Mouse (Mus musculus) layer of hippocampus, adult 18-20 months (tissue): ENCODE measurements around the gene Pkn2. TPM values are rescaled to one million over a fixed set of nuclear protein-coding genes. Genes with fewer than 3 reads are reported as not detected.

Experiments
- DNase-seq, 2 experiments: peaks; one replicate each; pipeline ENCODE4 v3.0.0; 2022; ENCODE audit warnings: low spot score in 2 of 2
- long read RNA-seq: library from polyadenylated mRNA; stranded (forward); transcript quantifications from one replicate; pipeline ENCODE4 v2.0.0, GENCODE M21; 2021
- total RNA-seq, 2 experiments: library from RNA; stranded (reverse); gene quantifications; 2 replicates each; pipeline ENCODE4 v1.2.3; 2021

The Pkn2 gene
- total RNA-seq, result 10 to 100 TPM; 28.4 to 29.4 TPM
- long read RNA-seq, full-length matches to known transcripts, result 11 of 13 reads
- long read RNA-seq, partial matches to known transcripts, result 1 of 13 reads
- long read RNA-seq, other reads (novel, unspliced or antisense), result 1 of 13 reads

DNA sequence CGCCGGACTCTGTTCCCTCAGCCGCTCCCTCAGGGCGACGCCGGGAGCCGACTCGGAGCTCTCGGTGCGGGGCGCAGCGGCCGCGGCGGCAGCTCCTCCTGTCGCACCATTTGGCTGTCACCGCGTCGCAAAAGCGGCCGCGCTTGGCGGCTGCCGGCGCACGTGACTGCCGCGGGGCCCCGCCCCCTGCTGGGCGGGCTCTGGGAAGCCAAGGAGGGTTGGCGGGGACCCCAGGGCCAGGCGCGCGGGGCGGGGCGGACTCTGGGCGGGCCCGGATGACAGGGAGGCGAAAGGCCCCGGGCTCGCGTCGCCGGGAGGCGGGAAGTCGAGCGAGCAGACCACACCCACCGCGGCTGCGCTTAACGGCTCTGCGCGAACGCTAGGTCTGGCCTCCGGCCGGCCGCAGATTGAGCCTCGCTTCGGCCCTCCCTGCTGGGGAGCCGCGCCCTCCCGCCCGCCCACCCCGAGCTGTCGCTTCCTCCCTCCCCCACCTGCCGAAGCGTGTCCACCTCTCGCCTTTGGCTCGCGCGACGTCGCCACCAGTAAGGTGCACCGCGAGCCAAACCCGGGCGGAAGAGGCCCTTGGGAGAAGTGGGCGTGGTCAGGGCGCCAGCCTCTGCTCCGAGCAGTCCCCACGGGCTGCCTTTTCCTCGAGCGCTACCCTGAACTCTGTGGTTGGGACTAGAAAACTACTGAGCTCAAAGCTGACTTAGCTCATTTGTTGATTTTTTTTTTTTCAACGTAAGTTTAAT, at the start of gene Pkn2:
Gene Pkn2, minus strand, starts transcription at position 133 of the 752 bp plus-strand sequence.
- peak; percentile 99 for DNase-seq

DNA sequence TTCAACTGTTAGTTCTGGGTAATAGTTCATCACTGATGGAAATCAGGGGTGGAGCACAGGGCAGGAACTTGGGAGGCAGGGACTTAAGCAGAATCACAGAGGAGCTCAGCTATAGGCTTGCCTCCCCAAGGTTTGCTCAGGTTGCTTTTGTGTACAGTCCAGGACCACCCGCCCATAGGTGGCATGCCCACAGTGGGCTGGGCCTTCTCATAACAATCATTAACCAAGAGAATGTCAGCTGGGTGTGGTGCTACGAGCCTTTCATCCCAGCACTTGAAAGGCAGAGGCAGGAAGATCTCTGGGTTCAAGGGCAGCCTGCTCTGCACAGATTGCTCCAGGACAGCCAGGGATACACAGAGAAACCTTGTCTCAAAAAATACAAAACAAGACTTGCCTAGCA, 48.1 kb upstream of the Pkn2 start:
- DNase-seq, result no peak

DNA sequence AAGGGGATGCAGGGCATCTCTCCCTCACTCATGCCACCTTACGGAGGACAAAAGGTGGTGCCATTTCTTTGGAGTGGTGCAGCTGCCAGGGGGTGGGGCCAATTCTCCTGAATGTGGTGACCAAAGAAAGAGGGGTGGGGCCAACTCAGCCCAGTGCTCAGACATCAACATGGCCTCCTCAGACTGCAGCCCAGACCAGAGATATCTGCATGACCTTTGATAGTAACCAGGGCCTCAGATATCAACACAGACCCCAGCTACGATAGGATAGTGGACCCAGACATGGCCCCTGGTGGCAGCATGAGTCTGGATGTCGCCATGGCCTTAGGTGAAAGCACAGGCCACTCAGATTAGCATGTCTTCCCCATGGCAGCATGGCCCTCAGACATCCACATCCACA, 45.5 kb upstream of the Pkn2 start:
- no peak for DNase-seq

DNA sequence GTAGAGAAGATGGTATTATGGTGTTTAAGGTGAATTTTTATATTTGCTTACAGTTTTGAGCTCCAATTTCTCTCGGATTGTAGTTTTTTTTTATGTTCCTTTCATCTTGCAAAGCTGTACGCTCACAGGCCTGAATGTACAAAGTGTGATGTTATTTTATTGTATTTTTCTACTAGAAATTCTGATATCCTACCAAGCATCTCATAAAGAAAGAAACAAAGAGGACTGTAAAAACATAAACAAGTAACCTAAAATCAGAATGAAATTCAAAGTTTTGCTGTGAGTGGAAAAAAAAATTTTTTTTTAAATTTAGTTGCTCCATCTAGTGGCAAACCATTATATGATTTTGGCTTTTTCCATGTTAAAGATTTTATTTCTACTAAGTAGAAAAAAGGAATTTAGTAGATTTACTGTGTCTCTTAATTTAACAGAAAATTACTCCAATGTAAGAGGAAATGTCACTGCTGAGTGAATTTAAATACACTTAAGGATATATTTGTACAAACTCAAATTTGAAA, 43.1 kb upstream of the Pkn2 start:
- no peak for DNase-seq

DNA sequence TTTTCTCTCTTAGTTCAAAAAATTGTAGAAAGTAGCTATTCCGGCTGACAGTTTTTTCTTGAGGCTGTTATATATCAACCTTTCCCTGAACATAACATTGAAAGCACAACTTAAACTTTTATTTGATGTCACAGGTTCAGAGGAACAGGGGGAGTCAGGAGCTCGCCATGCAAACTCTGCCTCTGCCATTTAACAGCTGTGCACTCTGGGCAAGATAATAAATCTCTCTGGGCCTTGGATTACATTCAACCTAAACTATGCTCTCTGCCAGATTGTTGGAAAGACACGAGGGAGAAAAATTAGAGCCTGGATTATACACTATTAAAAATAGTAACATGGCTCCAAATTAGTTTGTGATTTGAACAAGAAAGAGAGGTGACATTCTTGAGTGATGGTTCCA, 37.3 kb upstream of the Pkn2 start:
- no peak for DNase-seq

DNA sequence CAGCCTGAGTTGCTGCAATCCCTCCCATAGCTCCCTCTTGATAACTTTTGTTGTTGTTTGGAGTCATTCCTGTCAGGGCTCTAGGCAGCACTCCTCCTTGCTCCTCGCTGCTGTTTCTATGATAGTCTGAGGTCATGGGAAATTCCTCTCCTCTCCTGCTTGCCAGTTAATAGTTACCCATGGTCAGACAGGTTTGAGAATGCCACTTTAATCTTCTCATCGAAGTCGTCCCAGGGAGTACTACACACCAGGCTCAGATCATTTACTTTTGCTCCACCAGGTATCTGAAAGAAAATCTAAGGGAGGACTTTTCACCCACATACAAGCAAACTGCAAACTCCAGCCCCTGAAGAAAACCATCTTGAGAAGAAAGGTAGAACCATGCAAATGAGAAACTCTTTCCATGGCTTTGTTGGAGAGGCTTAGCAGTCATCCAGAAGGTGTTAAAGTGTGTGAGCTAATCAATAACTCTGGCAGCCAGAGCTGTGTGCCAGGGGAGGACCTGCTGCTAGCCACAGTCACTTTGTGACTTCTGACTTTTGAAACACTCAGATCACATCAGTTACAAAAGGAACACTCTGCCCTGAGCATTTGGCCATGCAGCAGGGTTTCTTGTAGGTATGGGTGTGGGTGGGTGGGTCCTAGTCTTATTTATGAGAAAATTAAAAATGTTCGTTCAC, 36.1 kb upstream of the Pkn2 start:
- DNase-seq, result no peak

DNA sequence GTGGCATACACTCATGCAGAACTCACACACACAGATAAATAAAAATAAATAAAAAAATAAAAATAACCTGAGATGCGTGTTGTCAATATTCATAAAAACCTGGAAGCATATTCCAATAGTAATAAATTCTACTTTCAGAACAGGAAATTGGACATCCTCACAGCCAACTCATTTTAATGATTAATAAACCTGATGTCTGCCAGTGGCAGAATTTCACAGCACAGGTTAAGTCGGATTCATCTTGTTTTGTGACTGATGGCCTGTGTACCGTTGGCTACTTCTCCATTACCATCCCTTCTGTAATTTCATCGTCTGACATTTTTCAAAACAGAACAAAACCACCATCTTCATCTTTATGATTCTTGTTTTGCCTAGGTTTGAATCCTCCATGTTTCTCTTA, 35.4 kb upstream of the Pkn2 start:
- DNase-seq, result no peak

DNA sequence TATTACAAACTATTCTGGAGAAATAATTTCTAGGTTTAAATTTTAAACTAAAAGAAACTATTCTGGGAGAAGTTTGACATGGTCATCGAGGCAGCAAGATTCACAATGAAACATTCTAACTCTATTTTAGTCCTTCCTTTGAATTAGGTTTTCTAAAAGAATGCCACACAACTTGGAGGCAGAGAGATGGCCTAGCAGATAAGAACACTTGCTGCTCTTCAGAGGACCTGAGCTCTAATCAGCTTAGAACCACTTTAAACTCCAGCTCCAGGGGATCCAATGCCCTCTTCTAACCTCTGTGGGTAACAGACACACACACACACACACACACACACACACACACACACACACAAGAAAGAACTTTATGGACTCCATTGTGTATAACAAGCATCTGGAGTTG, 31.5 kb upstream of the Pkn2 start:
- DNase-seq, result no peak

DNA sequence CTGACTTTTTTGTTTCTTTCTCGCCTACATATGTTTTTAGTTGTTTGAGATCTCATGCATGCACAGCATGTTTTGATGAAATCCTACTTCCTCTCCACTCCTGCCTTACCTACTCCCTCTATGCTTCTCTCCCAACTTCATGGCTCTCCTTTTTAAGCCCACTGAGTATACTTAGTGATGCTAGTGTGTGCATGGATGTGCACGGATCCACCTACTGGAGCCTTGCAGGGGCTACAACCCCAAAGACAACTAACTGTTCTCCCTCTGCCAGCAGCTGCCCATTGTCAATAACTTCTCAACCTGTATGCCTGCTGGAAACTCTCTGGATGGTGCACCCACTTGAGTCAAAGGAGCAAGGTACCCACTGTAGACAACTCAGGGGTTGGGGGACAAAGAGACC, 17.9 kb upstream of the Pkn2 start:
- DNase-seq, result no peak

DNA sequence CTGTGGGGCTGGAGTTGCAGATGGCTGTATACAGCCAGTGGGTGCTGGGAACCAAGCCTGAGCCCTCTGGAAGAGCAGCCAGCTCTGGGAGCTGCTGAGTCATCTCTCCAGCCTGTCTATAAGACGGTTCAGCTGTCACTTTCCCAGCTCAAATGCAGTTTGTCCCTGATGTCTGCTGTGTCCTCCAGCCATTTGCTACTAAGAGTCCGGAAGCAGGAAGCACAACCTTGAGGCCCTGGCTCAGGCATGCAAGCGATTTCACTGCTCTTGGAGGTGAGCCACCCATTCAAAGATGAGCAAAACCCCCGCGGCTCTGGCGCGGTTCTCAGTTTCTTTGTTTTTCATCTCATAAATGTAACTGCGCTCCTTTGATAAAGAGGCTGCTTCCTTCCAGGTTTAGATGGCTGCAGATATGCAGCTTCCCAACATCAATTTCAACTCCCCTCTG, 17.2 kb upstream of the Pkn2 start:
- DNase-seq, result no peak

DNA sequence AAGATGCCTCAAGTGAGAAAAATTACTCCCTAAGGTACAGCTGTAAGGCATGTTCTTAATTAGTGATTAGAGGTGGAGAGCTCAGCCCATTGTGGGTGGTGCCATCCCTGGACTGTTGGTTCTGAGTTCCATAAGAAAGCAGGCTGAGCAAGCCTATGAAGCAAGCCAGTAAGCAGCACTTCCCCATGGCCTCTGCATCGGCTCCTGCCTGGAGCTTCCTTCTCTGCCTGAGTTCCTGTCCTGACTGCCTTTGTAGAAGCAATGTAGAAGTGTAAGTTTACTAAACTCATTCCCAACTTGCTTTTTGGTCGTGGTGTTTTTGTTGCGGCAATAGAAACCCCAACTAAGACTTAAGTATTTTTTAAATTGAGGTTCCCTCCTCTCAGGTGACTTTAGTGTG, 8.6 kb upstream of the Pkn2 start:
- DNase-seq, result no peak

DNA sequence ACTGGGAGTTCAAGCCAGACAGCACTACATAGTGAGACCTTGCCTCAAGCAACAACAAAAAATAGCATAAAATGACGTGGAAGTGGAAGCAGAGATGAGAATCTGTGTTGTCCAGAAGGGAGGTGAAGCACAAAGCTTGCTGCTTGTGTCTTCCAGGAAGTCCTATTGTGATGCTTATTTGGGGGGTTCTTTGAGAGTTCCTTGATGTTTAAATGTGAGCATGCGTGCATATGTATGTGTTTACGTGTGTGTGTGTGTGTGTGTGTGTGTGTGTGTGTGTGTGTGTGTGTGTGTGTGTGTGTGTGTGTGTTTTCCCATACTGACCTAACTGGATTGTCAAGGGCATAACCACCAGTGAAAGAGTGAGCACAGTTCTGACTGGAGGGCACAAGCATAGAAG, 5.2 kb upstream of the Pkn2 start:
- DNase-seq, result no peak

DNA sequence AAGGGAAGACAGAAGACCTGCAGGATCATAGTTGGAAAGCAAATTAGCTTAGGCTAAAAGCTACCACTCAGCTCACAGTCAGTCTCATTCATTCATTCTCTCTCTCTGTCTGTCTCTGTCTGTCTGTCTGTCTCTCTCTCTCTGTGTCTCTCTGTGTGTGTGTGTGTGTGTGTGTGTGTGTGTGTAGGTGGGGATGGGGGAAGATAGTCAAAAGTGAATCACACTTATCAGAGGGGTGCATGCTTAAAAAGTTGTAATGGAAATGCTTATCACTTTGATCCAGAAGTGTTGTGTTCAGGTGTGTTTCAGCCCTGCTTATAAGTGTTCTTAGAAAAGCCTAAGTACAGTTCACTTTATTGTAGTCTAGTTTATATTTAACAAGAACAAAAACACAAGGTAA, 2.8 kb upstream of the Pkn2 start:
- DNase-seq, result no peak

DNA sequence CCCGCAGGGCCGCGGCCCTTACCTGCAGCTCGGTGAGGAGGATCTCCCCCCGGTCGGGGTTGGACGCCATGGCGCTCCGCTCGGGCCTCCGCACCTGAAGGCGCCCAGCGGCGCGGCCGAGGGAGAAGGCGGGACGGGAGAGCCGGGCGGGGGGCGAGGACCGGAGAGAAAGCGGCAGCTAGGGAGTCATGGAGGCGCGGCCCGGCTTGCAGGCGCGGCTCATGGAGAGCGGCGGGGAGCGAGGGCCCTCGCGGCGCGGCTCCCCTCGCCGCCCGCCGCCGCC, 274 bp downstream of the Pkn2 start:
- no peak for DNase-seq

DNA sequence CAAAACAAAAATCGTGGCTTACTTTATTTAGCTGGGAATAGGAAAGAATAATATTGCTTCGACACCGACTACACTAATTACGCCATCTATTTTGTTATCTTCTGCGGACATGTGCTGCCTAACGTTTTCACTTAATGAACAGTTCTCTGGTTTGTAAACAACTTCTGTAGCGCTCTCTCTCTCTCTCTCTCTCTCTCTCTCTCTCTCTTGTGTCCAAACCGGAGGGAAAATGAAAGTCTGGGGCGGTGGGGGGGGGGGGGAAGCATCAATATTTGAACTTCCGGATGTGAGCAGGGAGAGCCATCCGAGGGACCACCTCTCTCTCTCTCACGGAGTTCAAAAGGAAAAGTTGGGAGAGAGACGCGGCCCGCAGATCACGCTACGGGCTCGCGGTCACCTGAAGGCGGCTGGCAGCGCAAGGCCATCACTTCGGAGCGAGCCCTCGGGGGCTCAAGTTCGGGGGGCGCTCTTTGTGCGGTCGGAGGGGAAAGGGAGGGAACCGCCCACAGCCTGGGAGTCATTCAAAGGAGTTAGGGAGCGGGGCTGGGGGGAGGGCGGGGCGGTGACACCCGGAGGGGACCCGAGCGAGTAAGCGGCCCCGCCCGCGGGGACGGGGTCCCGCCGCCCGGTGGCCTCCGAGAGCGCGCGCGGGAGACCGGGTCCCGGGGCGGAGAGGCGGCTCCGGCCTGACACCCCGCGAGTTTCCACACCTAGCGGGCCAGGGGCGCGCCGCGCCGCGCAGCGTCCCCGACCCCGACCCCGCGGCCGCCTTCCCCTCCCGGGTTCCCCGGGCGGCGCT, 815 bp downstream of the Pkn2 start:
- peak in 1 of 2 experiments; percentile 12 for DNase-seq

DNA sequence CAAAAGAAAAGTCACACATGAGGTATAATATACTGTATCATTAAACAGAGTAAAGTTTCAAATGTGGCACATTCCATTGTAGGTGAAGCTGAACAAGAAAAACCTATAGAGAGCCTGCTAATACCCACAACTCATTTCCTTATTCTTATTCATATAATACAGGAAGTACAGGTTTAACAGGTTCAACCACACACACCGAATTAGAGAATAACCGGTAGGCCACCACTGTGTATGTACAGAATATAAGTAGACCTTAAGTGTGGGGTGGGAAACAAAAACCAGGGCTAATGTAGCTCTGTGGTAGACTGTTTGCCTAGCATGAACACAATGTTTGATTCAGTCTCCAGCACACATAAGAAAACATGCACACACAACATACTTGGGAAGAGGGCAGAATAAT, 18.6 kb downstream of the Pkn2 start:
- no peak for DNase-seq

DNA sequence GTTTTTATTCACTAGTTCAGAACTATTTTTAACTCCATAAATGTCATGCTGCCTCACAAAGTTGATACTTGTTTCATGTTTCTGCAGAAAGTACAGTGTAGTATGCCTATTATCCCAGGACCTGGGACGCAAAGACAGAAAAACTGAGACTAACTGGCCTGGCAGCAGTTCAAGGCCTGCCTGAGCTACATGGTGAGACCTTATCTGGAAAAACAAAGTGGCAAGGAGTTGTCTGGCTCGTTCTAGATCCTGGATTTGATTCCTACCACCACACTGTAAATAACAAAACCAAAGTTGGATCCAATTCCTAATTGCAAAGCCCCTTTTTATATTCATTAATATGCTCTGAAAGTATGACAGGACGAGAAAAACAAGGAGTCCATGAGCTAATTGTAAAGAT, 25.0 kb downstream of the Pkn2 start:
- DNase-seq, result no peak

DNA sequence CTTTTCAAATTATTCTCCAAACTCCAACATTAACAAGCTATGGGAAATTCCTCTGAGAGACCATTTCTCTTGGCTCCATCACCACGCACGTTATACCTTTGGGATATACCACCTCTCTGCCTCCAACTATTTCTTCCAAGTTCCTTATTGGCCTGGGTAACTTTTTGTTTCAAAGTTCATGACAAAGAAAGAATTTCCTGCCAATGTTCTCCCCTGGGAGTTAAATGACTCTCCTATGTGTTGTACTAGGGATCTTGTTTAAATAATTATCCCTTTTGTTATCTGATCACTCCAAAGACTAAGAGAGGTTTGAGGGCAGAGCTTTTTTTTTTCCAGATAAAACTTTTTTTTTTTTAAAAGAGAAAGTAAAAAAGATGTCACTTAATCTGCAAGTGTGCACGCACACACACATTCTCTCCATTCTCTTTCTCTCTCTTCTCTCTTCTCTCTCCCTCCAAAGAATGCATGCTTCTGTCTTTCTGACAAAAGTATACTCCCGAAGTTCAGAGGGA, 25.8 kb downstream of the Pkn2 start:
- no peak for DNase-seq

DNA sequence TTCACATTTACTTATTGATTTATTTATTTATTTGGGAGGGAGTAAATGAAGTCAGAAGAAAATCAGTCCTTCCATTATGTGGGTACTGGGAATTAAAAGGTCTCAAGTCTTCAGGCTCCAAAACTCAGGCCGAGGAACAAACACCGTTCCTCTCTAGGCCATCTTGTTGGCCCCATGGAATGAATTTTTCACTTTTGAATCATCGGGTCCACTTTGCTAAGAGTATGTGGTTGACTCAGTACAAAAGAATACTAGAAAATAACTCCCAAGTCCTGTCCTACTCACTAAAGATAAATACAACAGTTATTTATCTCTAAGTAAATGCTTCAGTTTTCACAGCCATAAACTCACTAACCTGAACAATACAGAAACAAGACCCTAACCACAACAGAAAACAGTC, 28.9 kb downstream of the Pkn2 start:
- DNase-seq, result no peak

DNA sequence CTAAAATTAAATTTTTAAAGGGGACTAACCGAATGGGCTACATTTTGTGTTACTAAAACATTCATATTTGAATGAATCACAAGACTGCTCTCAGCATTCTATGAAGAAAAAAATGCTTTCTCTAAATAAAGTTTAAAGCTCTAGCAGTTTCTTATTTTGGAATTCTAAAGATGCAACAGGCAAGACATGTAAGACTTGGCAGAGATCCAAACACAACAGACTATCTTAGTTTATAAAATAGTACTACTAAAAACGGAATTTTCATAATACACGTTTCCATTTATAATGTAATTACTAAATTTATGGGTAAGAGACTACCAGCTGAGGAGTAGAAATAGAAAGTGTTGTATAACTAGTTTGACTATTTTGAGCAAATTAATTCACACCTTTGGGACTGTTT, 30.2 kb downstream of the Pkn2 start:
- no peak for DNase-seq

DNA sequence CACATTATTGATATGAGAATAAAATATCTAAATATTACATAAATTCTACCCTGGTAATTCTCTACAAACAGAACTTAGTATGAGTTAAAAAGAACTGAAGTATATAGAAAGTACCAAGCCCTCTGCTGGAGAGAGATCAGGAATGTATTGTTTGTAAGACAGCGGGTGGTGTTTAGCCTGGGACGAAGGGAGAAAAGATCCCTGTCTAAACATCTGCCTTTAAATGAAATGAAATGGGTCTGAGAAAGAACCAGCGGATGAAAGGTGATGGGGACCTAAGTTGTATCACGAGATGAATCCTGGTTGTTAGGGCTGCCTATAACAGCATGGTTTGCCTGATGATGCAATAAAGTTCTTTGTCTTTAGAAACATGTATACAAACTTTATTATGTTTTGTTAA, 41.8 kb downstream of the Pkn2 start:
- no peak for DNase-seq

DNA sequence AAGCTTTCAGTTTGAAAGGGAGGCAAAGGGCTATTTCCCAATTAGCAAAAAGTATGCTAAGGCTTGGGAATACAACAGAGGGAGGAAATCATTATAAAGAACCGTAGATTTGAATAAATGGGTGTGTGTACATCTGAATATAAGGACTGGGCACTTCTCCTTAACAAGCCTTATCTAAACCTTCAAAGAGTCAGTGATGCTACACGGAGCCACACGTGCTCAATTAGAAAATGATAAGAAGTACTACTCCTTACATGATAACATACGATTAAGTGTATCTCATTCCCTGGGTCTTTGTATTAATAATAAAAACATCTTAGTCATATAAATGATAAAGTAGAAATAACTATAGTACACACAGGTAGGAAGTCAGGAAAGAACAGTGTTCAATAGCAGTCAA, 47.0 kb downstream of the Pkn2 start:
- no peak for DNase-seq
